Mouse (Mus musculus) limb, embryonic 11.5 days (tissue): ENCODE measurements at regions not wholly inside any gene's neighbourhood (a gene's known extent, or its start where the extent isn't known, plus 50 kb on each side); places are given as distances from the start of the nearest gene placed in this dataset.

Experiments used
- ATAC-seq: fragments of 200-750 bp; cut with Nextera tagmentation; 2 replicates; pipeline ENCODE4 v1.8.0; 2017; ENCODE audit warnings: low read depth; ENCODE audit not compliant: insufficient number of reproducible peaks, low FRiP score, low TSS enrichment
- DNase-seq: peaks from one replicate; pipeline ENCODE4 v3.0.0-alpha.2; 2015; ENCODE audit warnings: low spot score
- H3K27ac ChIP-seq: fragments of 300-500 bp; sonication (generic); replicated peaks from 2 replicates; pipeline ENCODE4 v1.5.1; 2014; ENCODE audit warnings: low read depth, mild to moderate bottlenecking, low read length
- H3K27me3 ChIP-seq: fragments of 300-500 bp; sonication (generic); 2 replicates; pipeline ENCODE4 v1.6.1; 2014; ENCODE audit warnings: mild to moderate bottlenecking, low read length, mixed read lengths; ENCODE audit not compliant: control insufficient read depth, insufficient read depth
- H3K36me3 ChIP-seq: fragments of 300-500 bp; sonication (generic); 2 replicates; pipeline ENCODE4 v1.6.1; 2014; ENCODE audit warnings: mild to moderate bottlenecking, low read length, moderate library complexity, mixed read lengths; ENCODE audit not compliant: control insufficient read depth, insufficient read depth
- H3K4me1 ChIP-seq: fragments of 300-500 bp; sonication (generic); 2 replicates; pipeline ENCODE4 v1.6.1; 2014; ENCODE audit warnings: low read length, mixed read lengths; ENCODE audit not compliant: control insufficient read depth, insufficient read depth
- H3K4me2 ChIP-seq: fragments of 300-500 bp; sonication (generic); 2 replicates; pipeline ENCODE4 v1.6.1; 2014; ENCODE audit warnings: low read depth, mild to moderate bottlenecking, moderate library complexity; ENCODE audit not compliant: severe bottlenecking
- H3K4me3 ChIP-seq: fragments of 300-500 bp; sonication (generic); 2 replicates; pipeline ENCODE4 v1.5.1; 2014; ENCODE audit warnings: low read depth, low read length
- H3K9ac ChIP-seq: fragments of 300-500 bp; sonication (generic); 2 replicates; pipeline ENCODE4 v1.6.1; 2014; ENCODE audit warnings: mild to moderate bottlenecking, low read length
- H3K9me3 ChIP-seq: fragments of 300-500 bp; sonication (generic); 2 replicates; pipeline ENCODE4 v1.6.1; 2016; ENCODE audit warnings: low read length; ENCODE audit not compliant: control insufficient read depth
- WGBS: fragments of 180-500 bp; shearing (Covaris S2); extraction: QIAGEN DNeasy Blood & Tissue Kit; methylation state at CpG from one replicate; pipeline ENCODE4 v1.1.7; 2014; 5-methylcytosine and 5-hydroxymethylcytosine counted together

DNA sequence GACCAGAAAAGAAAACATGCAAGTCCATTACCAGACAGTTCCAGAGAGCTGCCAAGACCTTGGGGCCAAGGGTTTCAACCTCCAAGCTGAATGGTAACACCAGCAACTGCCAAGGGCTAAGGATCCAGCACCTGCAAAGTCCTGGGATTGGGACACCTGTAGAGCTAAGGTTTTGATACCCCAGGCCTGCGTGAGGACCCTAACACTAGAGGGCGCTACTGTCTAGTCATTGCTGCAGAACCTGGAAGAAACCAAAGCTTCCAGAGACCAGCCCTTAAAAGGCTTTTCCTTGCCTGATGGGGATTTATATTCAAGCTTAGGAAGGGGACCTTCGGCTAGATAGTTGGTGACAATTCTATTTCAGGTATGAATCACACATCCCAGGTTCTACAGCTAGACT, 263.6 kb downstream of the Pmp22 start:
- Histone ChIP-seq H3K4me3 (no peak overlapping the region), H3K9ac (no peak overlapping the region), H3K27ac (no peak overlapping the region), H3K4me2 (no peak overlapping the region), H3K36me3 (no peaks in the 10 kb centered on the region), H3K27me3 (no peaks in the 10 kb centered on the region), H3K9me3 (no peaks in the 10 kb centered on the region), H3K4me1 (no peaks in the 10 kb centered on the region)
- 61% methylated on average over 3 of the region's 3 CpGs for WGBS
- DNase-seq (peak; percentile 48), ATAC-seq (no peak)

DNA sequence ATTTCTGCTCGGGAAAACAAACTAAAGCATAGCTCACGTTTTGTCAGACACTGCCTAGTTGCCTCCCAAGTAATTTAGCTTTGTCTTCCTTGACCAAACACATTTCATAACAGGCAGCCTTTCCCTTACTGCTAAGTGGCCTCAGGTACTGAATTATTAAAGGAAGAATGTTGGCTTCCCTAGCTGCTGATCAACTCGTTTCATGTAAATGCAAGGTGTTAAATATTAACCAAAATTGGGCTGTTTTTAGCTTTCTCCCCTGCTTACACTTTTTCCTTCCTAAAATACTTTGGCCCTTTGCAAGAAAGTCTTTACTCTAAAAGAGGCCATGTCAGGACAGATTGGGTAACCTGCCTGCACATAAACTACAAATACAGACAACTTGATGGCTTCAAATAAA, 265.4 kb downstream of the Pmp22 start:
- H3K27me3 ChIP-seq = no peaks in the 10 kb centered on the region
- no peak overlapping the region for H3K4me2 ChIP-seq
- WGBS = 78% methylated on average over 3 of the region's 3 CpGs
- H3K27ac ChIP-seq = no peak overlapping the region
- ATAC-seq (no peak), DNase-seq (no peak)
- H3K9ac ChIP-seq = no peak overlapping the region
- no peaks in the 10 kb centered on the region for H3K36me3 ChIP-seq
- no peak overlapping the region for H3K4me3 ChIP-seq
- no peaks in the 10 kb centered on the region for H3K4me1 ChIP-seq
- no peaks in the 10 kb centered on the region for H3K9me3 ChIP-seq

DNA sequence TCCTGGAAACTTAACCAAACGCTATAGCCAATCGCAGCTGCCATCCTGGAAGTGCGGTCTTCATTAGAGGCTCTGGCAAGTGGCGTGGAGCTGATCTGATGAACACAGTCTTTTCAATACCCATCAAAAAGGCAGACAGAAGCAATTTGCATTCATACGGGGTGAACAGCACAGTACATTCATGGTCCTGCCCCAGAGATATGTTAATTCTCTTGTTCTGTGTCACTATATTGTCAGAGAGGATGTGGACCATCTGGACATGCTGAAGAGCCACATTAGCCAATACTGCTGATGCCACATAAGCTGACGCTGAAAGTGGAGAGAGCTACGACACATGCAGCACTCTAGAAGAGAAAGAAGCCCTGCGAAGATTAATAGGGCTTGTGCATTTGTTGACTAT, 267.6 kb downstream of the Pmp22 start:
- Histone ChIP-seq H3K4me2 (no peak overlapping the region), H3K9ac (no peak overlapping the region), H3K9me3 (no peaks in the 10 kb centered on the region), H3K4me1 (no peaks in the 10 kb centered on the region), H3K4me3 (no peak overlapping the region), H3K36me3 (no peaks in the 10 kb centered on the region), H3K27ac (no peak overlapping the region), H3K27me3 (no peaks in the 10 kb centered on the region)
- ATAC-seq (no peak), DNase-seq (no peak)
- WGBS = 89% methylated on average over 8 of the region's 8 CpGs

DNA sequence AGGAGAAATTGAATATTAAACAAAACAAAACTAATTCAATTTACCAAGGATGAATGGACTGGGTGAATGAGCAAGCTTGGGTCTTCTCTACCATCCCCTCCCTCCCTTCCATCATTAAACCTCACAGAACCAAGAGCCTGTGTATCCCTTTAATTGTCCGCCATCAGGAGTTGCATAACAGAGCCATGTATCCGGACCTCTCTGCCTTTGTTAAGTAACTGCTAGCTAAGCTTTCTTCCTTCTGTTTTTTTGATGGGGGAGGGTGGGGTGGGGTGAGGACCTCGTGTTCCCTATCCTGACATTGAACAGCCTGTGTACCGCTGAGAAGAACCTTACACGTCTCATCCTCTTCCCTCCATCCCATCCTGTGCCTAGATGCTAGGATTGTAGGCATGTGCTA, 274.0 kb downstream of the Pmp22 start:
- Histone ChIP-seq H3K9me3 (no peaks in the 10 kb centered on the region), H3K36me3 (no peaks in the 10 kb centered on the region), H3K4me1 (0 out of 2 replicates have a peak, but pooled peaks cover 3% of the 10 kb centered on the region), H3K27ac (no peak overlapping the region), H3K27me3 (no peaks in the 10 kb centered on the region), H3K9ac (no peak overlapping the region), H3K4me2 (no peak overlapping the region), H3K4me3 (no peak overlapping the region)
- WGBS = 69% methylated on average over 5 of the region's 5 CpGs
- ATAC-seq (no peak), DNase-seq (no peak)

DNA sequence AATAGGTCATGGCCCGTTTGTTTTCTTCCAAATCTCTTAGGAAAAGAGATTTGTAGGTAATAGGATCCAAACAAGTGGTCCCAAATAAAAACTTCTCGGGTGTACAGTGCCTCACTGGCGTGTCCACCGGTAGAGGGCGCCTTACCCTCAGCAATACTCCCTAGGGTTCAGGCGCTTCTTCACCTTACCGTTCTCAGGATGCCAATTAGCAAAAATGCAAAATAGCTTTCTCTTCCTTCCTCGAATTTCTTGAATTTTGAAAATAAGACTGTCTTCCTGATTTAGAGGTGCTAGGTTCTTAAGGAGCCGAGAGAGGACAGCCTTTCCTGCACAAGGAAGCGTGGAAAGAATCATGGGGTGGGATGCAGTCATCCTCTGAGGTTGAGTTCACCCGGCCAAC, 275.9 kb downstream of the Pmp22 start:
- Histone ChIP-seq H3K9ac (no peak overlapping the region), H3K4me2 (no peak overlapping the region), H3K27ac (no peak overlapping the region), H3K4me1 (0 out of 2 replicates have a peak, but pooled peaks cover 3% of the 10 kb centered on the region), H3K36me3 (no peaks in the 10 kb centered on the region), H3K27me3 (no peaks in the 10 kb centered on the region), H3K9me3 (no peaks in the 10 kb centered on the region), H3K4me3 (no peak overlapping the region)
- ATAC-seq (no peak), DNase-seq (peak; percentile 85)
- WGBS = 14% methylated on average over 11 of the region's 11 CpGs

DNA sequence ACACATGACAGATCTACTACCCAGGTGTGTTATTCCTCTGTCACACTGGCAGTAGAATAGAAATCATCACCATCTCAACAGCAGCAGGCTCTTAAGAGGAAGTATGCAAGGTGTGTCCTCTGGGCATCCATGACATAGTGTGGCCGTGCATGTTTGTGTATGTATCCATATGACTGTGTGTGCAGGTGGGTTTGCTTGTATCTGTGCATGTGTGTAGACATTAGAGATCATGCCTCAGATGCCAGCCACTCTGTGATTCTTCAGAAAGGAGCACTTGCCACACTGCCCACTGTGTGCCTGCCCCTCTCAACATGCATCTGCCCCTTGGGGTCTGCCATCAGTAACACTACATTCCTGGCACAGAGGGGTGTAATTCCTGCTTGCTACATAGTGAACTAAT, 280.6 kb downstream of the Pmp22 start:
- no peaks in the 10 kb centered on the region for H3K4me1 ChIP-seq
- H3K9me3 ChIP-seq = no peaks in the 10 kb centered on the region
- H3K27ac ChIP-seq = no peak overlapping the region
- H3K9ac ChIP-seq = no peak overlapping the region
- H3K4me3 ChIP-seq = no peak overlapping the region
- no peak overlapping the region for H3K4me2 ChIP-seq
- H3K27me3 ChIP-seq = no peaks in the 10 kb centered on the region
- DNase-seq (no peak), ATAC-seq (no peak)
- 96% methylated on average over 1 of the region's 1 CpGs for WGBS
- H3K36me3 ChIP-seq = no peaks in the 10 kb centered on the region

DNA sequence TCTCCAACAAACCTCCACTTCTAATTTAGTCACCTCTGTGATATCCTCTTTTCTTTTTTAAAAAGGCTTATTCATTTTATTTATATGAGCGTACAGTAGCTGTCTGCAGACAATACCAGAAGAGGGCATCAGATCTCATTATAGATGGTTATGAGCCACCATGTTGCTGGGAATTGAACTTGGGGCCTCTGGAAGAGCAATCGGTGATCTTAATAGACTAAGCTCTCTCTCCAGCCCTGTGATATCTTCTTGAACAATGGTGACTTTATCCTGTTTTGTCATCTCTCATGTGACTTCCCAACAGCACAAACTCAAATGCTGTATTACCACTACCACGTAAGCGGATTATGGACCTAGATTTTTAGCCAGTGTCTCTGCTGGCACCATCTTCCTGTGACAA, 282.1 kb downstream of the Pmp22 start:
- H3K4me2 ChIP-seq = no peak overlapping the region
- H3K4me3 ChIP-seq = no peak overlapping the region
- ATAC-seq = no peak
- no peak overlapping the region for H3K9ac ChIP-seq
- no peaks in the 10 kb centered on the region for H3K27me3 ChIP-seq
- H3K27ac ChIP-seq = no peak overlapping the region
- H3K4me1 ChIP-seq = no peaks in the 10 kb centered on the region
- no peaks in the 10 kb centered on the region for H3K9me3 ChIP-seq
- 97% methylated on average over 4 of the region's 4 CpGs for WGBS
- no peaks in the 10 kb centered on the region for H3K36me3 ChIP-seq
- no peak for DNase-seq

DNA sequence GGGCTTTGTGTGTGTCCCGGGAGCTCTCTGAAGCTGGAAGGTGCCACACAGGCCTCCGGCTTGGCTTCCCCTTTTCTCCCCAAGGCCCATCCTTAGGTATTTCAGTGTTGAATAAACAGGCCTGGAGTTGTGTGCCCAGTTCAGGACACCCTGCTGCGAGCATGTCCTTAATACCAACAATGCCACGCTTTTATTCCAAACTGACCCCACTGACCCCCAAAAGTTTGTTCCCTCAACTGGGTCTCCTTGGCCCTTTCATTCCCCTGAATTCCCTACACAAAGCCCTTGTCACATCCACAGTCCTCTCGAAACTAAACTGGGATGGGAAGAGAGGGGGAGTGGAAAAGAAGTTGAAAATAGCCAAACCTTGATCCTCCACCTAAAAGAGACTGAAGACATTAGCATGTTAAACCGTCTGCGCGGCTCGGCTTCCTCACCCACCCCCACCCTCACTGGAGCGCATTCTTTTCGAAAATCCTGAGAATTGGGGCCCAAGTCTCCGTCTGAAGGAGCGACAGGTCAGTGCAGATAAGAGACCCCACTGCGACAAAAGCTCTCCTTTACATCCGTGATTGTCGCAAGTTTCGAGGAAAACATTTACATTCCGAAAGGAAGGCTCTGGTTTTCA, 283.7 kb downstream of the Pmp22 start:
- Histone ChIP-seq H3K27ac (no peak overlapping the region), H3K4me1 (no peaks in the 10 kb centered on the region), H3K36me3 (no peaks in the 10 kb centered on the region), H3K4me3 (peak overlapping the region; percentile 14; the same call in 1 of the 2 replicates), H3K4me2 (peak overlapping the region; percentile 35; the same call in 1 of the 2 replicates), H3K27me3 (no peaks in the 10 kb centered on the region), H3K9ac (no peak overlapping the region), H3K9me3 (no peaks in the 10 kb centered on the region)
- DNase-seq = peak; percentile 37
- no peak for ATAC-seq
- WGBS = 7% methylated on average over 18 of the region's 18 CpGs

DNA sequence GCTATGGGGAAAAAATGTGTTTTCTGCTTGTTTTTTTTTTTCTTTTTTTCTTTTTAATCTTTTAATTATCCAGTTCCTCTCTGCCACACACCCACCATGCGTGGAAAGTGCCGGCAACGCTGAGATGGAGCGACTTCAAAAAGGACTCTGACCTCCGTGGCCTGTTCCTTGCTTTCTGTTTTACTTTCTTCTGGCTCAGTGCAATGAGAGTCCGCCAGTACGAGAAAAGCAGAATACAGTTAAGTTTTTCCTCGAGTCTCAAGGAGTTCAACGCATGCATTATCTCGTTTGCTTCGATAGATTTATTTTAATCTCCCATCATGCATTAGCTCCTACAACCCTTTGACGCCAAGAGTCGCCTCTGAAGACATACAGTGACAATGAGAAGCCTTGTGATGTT, 284.3 kb downstream of the Pmp22 start:
- peak; percentile 36 for DNase-seq
- no peak for ATAC-seq
- 18% methylated on average over 13 of the region's 13 CpGs for WGBS
- H3K4me3 ChIP-seq = peak overlapping the region; percentile 14; the same call in 1 of the 2 replicates
- H3K4me2 ChIP-seq = peak overlapping the region; percentile 35; the same call in 1 of the 2 replicates
- no peaks in the 10 kb centered on the region for H3K36me3 ChIP-seq
- no peaks in the 10 kb centered on the region for H3K9me3 ChIP-seq
- H3K9ac ChIP-seq = no peak overlapping the region
- no peak overlapping the region for H3K27ac ChIP-seq
- no peaks in the 10 kb centered on the region for H3K4me1 ChIP-seq
- H3K27me3 ChIP-seq = no peaks in the 10 kb centered on the region
